Mouse (Mus musculus) embryonic facial prominence, embryonic 11.5 days (tissue): ENCODE measurements around the gene Reln. TPM values are rescaled to one million over a fixed set of nuclear protein-coding genes. Genes with fewer than 3 reads are reported as not detected.
A peak's percentile ranks its signal among the peaks of the same experiment; 100 is the strongest.

Experiments
- ATAC-seq: fragments of 200-750 bp; cut with Nextera tagmentation; replicated peaks from 2 replicates; pipeline ENCODE4 v1.8.0; 2017; ENCODE audit warnings: low read depth; ENCODE audit not compliant: insufficient number of reproducible peaks, low FRiP score, low TSS enrichment
- DNase-seq: peaks from one replicate; pipeline ENCODE4 v3.0.0-alpha.2; 2015; ENCODE audit warnings: low spot score
- H3K27ac ChIP-seq: fragments of 300-500 bp; sonication (generic); replicated peaks from 2 replicates; pipeline ENCODE4 v1.5.1; 2014; ENCODE audit warnings: mild to moderate bottlenecking, low read depth, low read length, control low read depth
- H3K27me3 ChIP-seq: fragments of 300-500 bp; sonication (generic); 2 replicates; pipeline ENCODE4 v1.6.1; 2014; ENCODE audit warnings: mild to moderate bottlenecking, low read length, moderate library complexity, mixed read lengths; ENCODE audit not compliant: control insufficient read depth, insufficient read depth
- H3K36me3 ChIP-seq: fragments of 300-500 bp; sonication (generic); replicated peaks from 2 replicates; pipeline ENCODE4 v1.6.1; 2014; ENCODE audit warnings: low read depth, mild to moderate bottlenecking, low read length, moderate library complexity, mixed read lengths; ENCODE audit not compliant: control insufficient read depth, insufficient read depth
- H3K4me1 ChIP-seq: fragments of 300-500 bp; sonication (generic); 2 replicates; pipeline ENCODE4 v1.6.1; 2014; ENCODE audit warnings: low read length, mixed read lengths; ENCODE audit not compliant: control insufficient read depth, insufficient read depth
- H3K4me2 ChIP-seq: fragments of 300-500 bp; sonication (generic); 2 replicates; pipeline ENCODE4 v1.6.1; 2014; ENCODE audit warnings: low read depth, mild to moderate bottlenecking, control low read depth, low read length, moderate library complexity
- H3K4me3 ChIP-seq: fragments of 300-500 bp; sonication (generic); 2 replicates; pipeline ENCODE4 v1.5.1; 2014; ENCODE audit warnings: low read depth, low read length, control low read depth
- H3K9ac ChIP-seq: fragments of 300-500 bp; sonication (generic); replicated peaks from 2 replicates; pipeline ENCODE4 v1.6.1; 2014; ENCODE audit warnings: mild to moderate bottlenecking, control low read depth, low read length
- H3K9me3 ChIP-seq: fragments of 300-500 bp; sonication (generic); replicated peaks from 2 replicates; pipeline ENCODE4 v1.6.1; 2016; ENCODE audit warnings: mild to moderate bottlenecking, low read length, inconsistent platforms, mixed read lengths; ENCODE audit not compliant: control insufficient read depth
- WGBS: fragments of 180-500 bp; shearing (Covaris S2); extraction: QIAGEN DNeasy Blood & Tissue Kit; methylation state at CpG from one replicate; pipeline ENCODE4 v1.1.7; 2014; 5-methylcytosine and 5-hydroxymethylcytosine counted together
- polyA plus RNA-seq: library from polyadenylated mRNA; unstranded; fragments of >200 nt; fragmentation: Nextera tagmentation; extraction: Ambion mirVana; gene quantifications from 2 replicates; pipeline ENCODE4 v1.2.1, GENCODE M21; 2014

Reln gene
- polyA plus RNA-seq, 1 experiment from 2014 or later: 3.0 TPM

- Histone ChIP-seq H3K4me3 (no peak overlapping the region), H3K27ac (no peak overlapping the region), H3K9me3 (no peaks in the 10 kb centered on the region), H3K36me3 (no peaks in the 10 kb centered on the region), H3K4me2 (no peak overlapping the region), H3K9ac (no peak overlapping the region), H3K4me1 (no peaks in the 10 kb centered on the region), H3K27me3 (no peaks in the 10 kb centered on the region)
- WGBS: 88% methylated on average over 3 of the region's 3 CpGs
- DNase-seq (no peak), ATAC-seq (no peak)
Observed at GRCm38 (mm10) chr5:21909713-21910112, 434.8 kb downstream of the Reln start.

GRCm38 (mm10) chr5:21901411-21901810 lies 443.1 kb downstream of the Reln start:
- H3K4me2 ChIP-seq: no peak overlapping the region
- no peaks in the 10 kb centered on the region for H3K36me3 ChIP-seq
- no peak overlapping the region for H3K4me3 ChIP-seq
- H3K9ac ChIP-seq: no peak overlapping the region
- H3K9me3 ChIP-seq: no peaks in the 10 kb centered on the region
- no peaks in the 10 kb centered on the region for H3K4me1 ChIP-seq
- ATAC-seq (no peak; the same call in 1 of the 2 replicates), DNase-seq (no peak)
- no peaks in the 10 kb centered on the region for H3K27me3 ChIP-seq
- no peak overlapping the region for H3K27ac ChIP-seq
- 52% methylated on average over 12 of the region's 12 CpGs for WGBS

- WGBS: 69% methylated on average over 6 of the region's 6 CpGs
- DNase-seq (no peak), ATAC-seq (no peak)
Observed at GRCm38 (mm10) chr5:21900891-21901290, 443.6 kb downstream of the Reln start.

GRCm38 (mm10) chr5:21898875-21899274 lies 445.6 kb downstream of the Reln start:
- no peak for ATAC-seq
- Histone ChIP-seq H3K9ac (no peak overlapping the region), H3K9me3 (no peaks in the 10 kb centered on the region), H3K36me3 (no peaks in the 10 kb centered on the region), H3K4me2 (no peak overlapping the region), H3K4me3 (no peak overlapping the region), H3K27me3 (no peaks in the 10 kb centered on the region), H3K4me1 (no peaks in the 10 kb centered on the region), H3K27ac (no peak overlapping the region)
- WGBS: 85% methylated on average over 6 of the region's 6 CpGs
- DNase-seq: no peak

More at GRCm38 (mm10) chr5:21900891-21901290, 443.6 kb downstream of the Reln start:
- no peaks in the 10 kb centered on the region for H3K9me3 ChIP-seq
- H3K27ac ChIP-seq: no peak overlapping the region
- no peak overlapping the region for H3K9ac ChIP-seq
- H3K36me3 ChIP-seq: no peaks in the 10 kb centered on the region
- H3K4me1 ChIP-seq: no peaks in the 10 kb centered on the region
- H3K27me3 ChIP-seq: no peaks in the 10 kb centered on the region
- no peak overlapping the region for H3K4me3 ChIP-seq
- H3K4me2 ChIP-seq: no peak overlapping the region

- Histone ChIP-seq H3K4me1 (no peaks in the 10 kb centered on the region), H3K9ac (no peak overlapping the region), H3K36me3 (no peaks in the 10 kb centered on the region), H3K4me3 (no peak overlapping the region), H3K27ac (no peak overlapping the region), H3K9me3 (no peaks in the 10 kb centered on the region), H3K4me2 (no peak overlapping the region), H3K27me3 (no peaks in the 10 kb centered on the region)
- DNase-seq (no peak), ATAC-seq (no peak)
- 79% methylated on average over 14 of the region's 14 CpGs for WGBS
Observed at GRCm38 (mm10) chr5:21896586-21896985, 447.9 kb downstream of the Reln start.

GRCm38 (mm10) chr5:21894168-21894567 lies 450.3 kb downstream of the Reln start:
- Histone ChIP-seq H3K27me3 (no peaks in the 10 kb centered on the region), H3K9me3 (no peaks in the 10 kb centered on the region), H3K27ac (no peak overlapping the region), H3K36me3 (no peaks in the 10 kb centered on the region), H3K4me1 (no peaks in the 10 kb centered on the region), H3K4me2 (no peak overlapping the region), H3K4me3 (no peak overlapping the region), H3K9ac (no peak overlapping the region)
- ATAC-seq (no peak), DNase-seq (no peak)
- WGBS: 91% methylated on average over 3 of the region's 3 CpGs

GRCm38 (mm10) chr5:21866750-21867149 lies 477.8 kb downstream of the Reln start:
- WGBS: 65% methylated on average over 8 of the region's 8 CpGs
- Histone ChIP-seq H3K4me1 (no peaks in the 10 kb centered on the region; the same call in 1 of the 2 replicates), H3K9ac (no peak overlapping the region), H3K27ac (no peak overlapping the region), H3K27me3 (no peaks in the 10 kb centered on the region), H3K36me3 (no peaks in the 10 kb centered on the region), H3K9me3 (no peaks in the 10 kb centered on the region), H3K4me3 (no peak overlapping the region), H3K4me2 (no peak overlapping the region)
- no peak for ATAC-seq
- no peak for DNase-seq

GRCm38 (mm10) chr5:21866311-21866712 lies 478.2 kb downstream of the Reln start:
- no peaks in the 10 kb centered on the region for H3K27me3 ChIP-seq
- H3K27ac ChIP-seq: no peak overlapping the region
- H3K36me3 ChIP-seq: no peaks in the 10 kb centered on the region
- peak overlapping the region; percentile 16; the same call in 1 of the 2 replicates for H3K4me2 ChIP-seq
- no peak for ATAC-seq
- no peak overlapping the region for H3K9ac ChIP-seq
- peak; percentile 65 for DNase-seq
- no peak overlapping the region for H3K4me3 ChIP-seq
- no peaks in the 10 kb centered on the region for H3K9me3 ChIP-seq
- H3K4me1 ChIP-seq: no peaks in the 10 kb centered on the region; the same call in 1 of the 2 replicates
- WGBS: 10% methylated on average over 6 of the region's 6 CpGs
